Mouse (Mus musculus) liver, embryonic 12.5 days (tissue): ENCODE results near the gene 4921501E09Rik. TPM values are rescaled to one million over a fixed set of nuclear protein-coding genes. Genes with fewer than 3 reads are reported as not detected.
"Not testable (repeated sequence)": the region's sequence is repeated elsewhere in the genome, so short reads cannot be mapped to it uniquely, and the experiment has no call there.

Source experiments
- ATAC-seq: fragments of 200-750 bp; cut with Nextera tagmentation; 2 replicates; pipeline ENCODE4 v1.8.0; 2017; ENCODE audit warnings: moderate number of reproducible peaks, mild to moderate bottlenecking, moderate library complexity
- H3K27ac ChIP-seq: fragments of 300-500 bp; sonication (generic); 2 replicates; pipeline ENCODE4 v1.5.1; 2016; ENCODE audit warnings: mild to moderate bottlenecking
- H3K27me3 ChIP-seq: fragments of 300-500 bp; sonication (generic); replicated peaks from 2 replicates; pipeline ENCODE4 v1.6.1; 2016; ENCODE audit warnings: mild to moderate bottlenecking, moderate library complexity
- H3K36me3 ChIP-seq: fragments of 300-500 bp; sonication (generic); 2 replicates; pipeline ENCODE4 v1.6.1; 2016; ENCODE audit warnings: mild to moderate bottlenecking, moderate library complexity
- H3K4me1 ChIP-seq: fragments of 300-500 bp; sonication (generic); 2 replicates; pipeline ENCODE4 v1.6.1; 2016
- H3K4me2 ChIP-seq: fragments of 300-500 bp; sonication (generic); 2 replicates; pipeline ENCODE4 v1.6.1; 2016; ENCODE audit warnings: mild to moderate bottlenecking, moderate library complexity
- H3K4me3 ChIP-seq: fragments of 300-500 bp; sonication (generic); 2 replicates; pipeline ENCODE4 v1.5.1; 2016; ENCODE audit warnings: mild to moderate bottlenecking, moderate library complexity
- H3K9ac ChIP-seq: fragments of 300-500 bp; sonication (generic); 2 replicates; pipeline ENCODE4 v1.6.1; 2016; ENCODE audit warnings: mild to moderate bottlenecking, moderate library complexity
- H3K9me3 ChIP-seq: fragments of 300-500 bp; sonication (generic); replicated peaks from 2 replicates; pipeline ENCODE4 v1.6.1; 2016; ENCODE audit warnings: mild to moderate bottlenecking, moderate library complexity
- WGBS: fragments of 180-500 bp; shearing (Covaris S2); methylation state at CpG from one replicate; pipeline ENCODE4 v1.1.7; 2016; ENCODE audit not compliant: insufficient replicate concordance; 5-methylcytosine and 5-hydroxymethylcytosine counted together
- polyA plus RNA-seq: library from polyadenylated mRNA; unstranded; fragments of >200 nt; fragmentation: Nextera tagmentation; extraction: Ambion mirVana; gene quantifications from 2 replicates; pipeline ENCODE4 v1.2.1, GENCODE M21; 2016

4921501E09Rik gene
- polyA plus RNA-seq = not detected in 2 replicates

DNA sequence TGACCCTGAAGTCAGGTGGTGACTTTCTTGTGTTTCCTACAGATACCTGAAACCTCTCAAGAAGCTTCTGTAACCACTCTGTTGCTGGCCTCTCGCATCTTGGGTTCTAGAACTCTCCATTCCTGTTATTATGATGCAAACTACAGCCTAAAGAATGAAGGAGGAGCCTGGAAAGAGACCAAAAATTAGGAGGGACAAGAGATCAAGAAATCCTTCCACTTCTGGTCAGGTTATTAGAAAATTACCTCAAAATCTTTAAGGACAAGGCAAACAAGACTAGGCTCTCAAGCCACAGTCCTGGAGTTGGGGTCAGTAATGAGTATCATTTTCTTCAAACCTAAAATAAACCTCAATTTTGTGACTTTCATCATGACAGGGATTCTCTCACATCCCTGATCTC lies at the start of gene 4921501E09Rik:
Gene 4921501E09Rik (minus strand): TSS at position 101 of the 400 bp plus-strand sequence.
- Histone ChIP-seq H3K36me3 (no peaks in the 10 kb centered on the region), H3K4me3 (no peak within 1 kb of the TSS), H3K4me2 (no peak within 1 kb of the TSS), H3K27ac (no peak within 1 kb of the TSS), H3K27me3 (no peaks in the 10 kb centered on the region), H3K4me1 (no peaks in the 10 kb centered on the region), H3K9ac (no peak within 1 kb of the TSS), H3K9me3 (no peaks in the 10 kb centered on the region)
- 47% methylated on average over 1 of the region's 1 CpGs for WGBS
- no peak for ATAC-seq

DNA sequence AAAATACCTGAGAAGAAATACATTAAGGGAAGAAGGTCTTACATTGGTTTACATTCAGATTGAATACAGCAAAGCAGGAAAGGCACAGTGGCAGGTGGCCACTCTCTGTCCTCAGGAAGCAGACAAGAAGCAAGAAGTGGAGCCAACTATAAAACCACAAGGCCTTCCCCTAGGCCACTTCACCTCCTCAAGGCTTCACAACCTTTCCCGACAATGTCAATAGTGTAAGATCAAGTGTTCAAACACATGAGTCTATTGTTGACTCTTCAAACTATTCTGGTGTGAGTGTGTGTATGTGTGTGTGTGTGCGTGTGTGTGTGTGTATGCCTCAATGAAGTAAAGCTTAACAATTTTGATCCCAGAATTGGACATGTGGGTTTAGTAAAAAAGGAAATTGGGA lies 29.5 kb upstream of the 4921501E09Rik start:
- H3K4me1 ChIP-seq = peaks cover 11% of the 10 kb centered on the region
- no peak overlapping the region for H3K27ac ChIP-seq
- H3K4me3 ChIP-seq = no peak overlapping the region
- WGBS = 69% methylated on average over 2 of the region's 2 CpGs
- H3K36me3 ChIP-seq = no peaks in the 10 kb centered on the region
- no peak overlapping the region for H3K9ac ChIP-seq
- no peaks in the 10 kb centered on the region for H3K9me3 ChIP-seq
- no peak for ATAC-seq
- no peak overlapping the region for H3K4me2 ChIP-seq
- no peaks in the 10 kb centered on the region for H3K27me3 ChIP-seq

DNA sequence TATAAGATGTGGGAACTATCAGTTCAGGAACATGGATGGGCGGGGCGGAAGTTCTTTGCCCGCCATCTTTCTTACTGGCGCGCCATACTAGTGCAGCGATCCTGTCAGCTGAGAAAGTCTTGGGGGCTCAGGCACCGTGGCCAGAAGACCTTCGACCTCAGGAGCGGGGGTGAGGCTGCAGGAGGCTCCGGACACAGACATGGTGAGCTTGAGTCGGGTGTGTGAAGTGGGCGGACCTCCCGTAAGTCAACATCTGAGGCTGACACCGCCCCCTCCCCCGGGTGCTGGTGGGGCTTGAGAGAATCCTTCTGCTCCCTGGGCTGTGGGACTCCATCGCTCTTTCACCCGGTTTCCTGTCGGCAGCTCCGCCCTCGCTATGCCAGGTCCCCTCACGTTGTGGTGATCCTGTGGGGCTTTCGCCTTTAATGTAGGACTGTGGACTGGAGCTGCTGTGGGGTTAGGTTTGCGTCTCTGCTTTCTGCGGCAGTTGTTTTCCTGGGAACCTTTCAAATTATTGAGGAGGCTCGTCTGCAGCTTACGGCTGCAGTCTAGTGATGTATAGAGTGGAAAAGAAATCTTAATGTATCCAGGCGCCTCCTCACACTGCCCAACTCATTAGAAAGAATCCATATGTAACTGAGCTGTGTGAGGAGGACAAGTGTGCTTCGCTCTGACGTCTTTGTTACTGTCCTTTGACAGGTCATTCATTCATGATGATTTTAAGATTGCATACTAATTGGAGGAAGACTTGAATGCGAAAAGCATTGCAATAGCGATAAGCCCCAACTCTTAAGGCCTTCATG lies 24.7 kb upstream of the 4921501E09Rik start:
- 3% methylated on average over 31 of the region's 31 CpGs for WGBS
- Histone ChIP-seq H3K9ac (peak overlapping the region; percentile 74), H3K27me3 (no peaks in the 10 kb centered on the region), H3K9me3 (no peaks in the 10 kb centered on the region), H3K36me3 (no peaks in the 10 kb centered on the region), H3K27ac (peak overlapping the region; percentile 71), H3K4me3 (peak overlapping the region; percentile 73), H3K4me2 (peak overlapping the region; percentile 77), H3K4me1 (peaks cover 23% of the 10 kb centered on the region)
- ATAC-seq = peak; percentile 61

DNA sequence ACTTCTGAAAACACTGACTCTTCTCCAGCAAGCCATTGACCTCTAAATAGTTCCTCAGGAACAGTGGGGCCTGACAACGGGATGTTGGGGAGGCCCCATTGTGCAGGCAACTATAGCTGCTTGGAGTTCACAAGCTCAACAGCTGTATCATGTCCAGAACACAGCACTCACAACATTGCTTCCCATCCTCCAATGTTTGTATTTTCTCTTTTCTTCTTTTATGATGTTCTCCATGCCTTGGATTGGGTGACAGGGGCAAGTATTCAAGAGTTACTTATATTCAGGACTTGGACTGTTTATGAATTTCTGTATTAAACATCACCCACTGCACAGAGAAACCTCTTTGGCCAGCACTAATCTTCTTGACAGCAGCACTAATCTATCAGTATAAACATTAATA lies 23.8 kb upstream of the 4921501E09Rik start:
- Histone ChIP-seq H3K4me2 (no peak overlapping the region), H3K9ac (no peak overlapping the region), H3K27me3 (peaks cover 5% of the 10 kb centered on the region; the same call in 1 of the 2 replicates), H3K4me3 (no peak overlapping the region), H3K36me3 (no peaks in the 10 kb centered on the region), H3K9me3 (no peaks in the 10 kb centered on the region), H3K27ac (no peak overlapping the region), H3K4me1 (peaks cover 23% of the 10 kb centered on the region)
- 95% methylated on average over 1 of the region's 1 CpGs for WGBS
- no peak for ATAC-seq

DNA sequence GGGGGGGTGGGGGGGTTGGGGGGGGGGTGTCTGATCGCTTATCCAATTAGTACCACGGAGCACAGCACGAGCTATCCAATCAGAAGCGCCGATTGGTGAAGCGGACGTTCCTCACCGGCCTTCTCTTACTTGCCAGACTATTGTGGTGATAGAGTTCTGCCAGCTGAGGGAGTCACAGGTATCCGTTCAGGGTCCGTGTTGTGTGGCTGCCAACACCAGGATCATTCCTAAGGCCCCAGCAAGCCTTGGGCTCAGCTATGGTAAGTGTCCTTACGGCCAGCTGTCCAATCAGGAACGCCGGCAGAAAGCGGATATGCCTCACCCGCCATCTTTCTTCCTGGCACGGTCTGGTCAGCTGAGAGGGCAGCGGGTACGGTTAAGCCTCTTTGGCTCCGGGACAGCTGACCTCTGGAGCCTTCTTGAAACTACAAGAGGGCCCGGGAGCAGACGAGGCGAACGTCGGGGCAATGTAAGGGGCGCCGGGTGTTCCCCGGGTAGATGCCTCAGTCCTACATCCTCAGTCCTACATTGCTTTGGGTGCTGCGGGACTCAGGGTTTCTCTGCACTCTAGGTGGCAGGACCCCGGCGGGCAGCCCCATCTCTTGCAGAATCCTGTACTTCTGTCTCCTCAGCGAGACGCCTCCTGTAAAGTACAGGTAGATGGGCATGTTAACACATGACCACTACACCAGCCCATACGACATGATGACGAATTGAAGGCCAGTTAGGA lies 21.5 kb upstream of the 4921501E09Rik start, which contains the start of gene Zfp563:
Gene Zfp563 (plus strand): TSS at position 91 of the 730 bp plus-strand sequence.
- H3K9ac ChIP-seq = peak within 1 kb of the TSS; percentile 71
- H3K27me3 ChIP-seq = peaks cover 5% of the 10 kb centered on the region; the same call in 1 of the 2 replicates
- ATAC-seq = peak; percentile 87
- H3K36me3 ChIP-seq = no peaks in the 10 kb centered on the region
- H3K4me2 ChIP-seq = peak within 1 kb of the TSS; percentile 77
- peaks cover 23% of the 10 kb centered on the region for H3K4me1 ChIP-seq
- peak within 1 kb of the TSS; percentile 71 for H3K4me3 ChIP-seq
- H3K27ac ChIP-seq = peak within 1 kb of the TSS; percentile 59
- no peaks in the 10 kb centered on the region for H3K9me3 ChIP-seq
- 6% methylated on average over 33 of the region's 34 CpGs for WGBS

DNA sequence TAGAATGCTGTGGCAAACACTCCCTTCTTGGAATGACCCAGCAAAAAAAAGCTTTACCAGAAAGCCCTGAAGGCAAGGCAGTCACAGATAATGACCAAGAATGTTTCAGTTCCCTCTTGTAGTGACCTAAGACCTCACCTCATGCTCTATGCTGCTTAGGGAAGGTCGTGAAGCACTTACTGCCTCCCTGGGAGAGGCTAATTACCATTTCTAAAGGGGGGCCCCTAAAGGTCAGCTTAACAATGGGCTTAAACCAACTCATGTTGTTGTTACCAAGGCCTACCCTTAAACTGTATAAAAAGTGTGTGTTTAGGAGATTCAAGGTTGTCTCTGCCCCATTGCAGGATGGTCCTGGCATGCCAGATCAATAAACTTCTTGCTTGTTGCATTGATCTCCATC lies 4.9 kb downstream of the 4921501E09Rik start:
- Histone ChIP-seq H3K4me2 (no peak overlapping the region), H3K9ac (no peak overlapping the region), H3K27ac (no peak overlapping the region), H3K4me1 (no peaks in the 10 kb centered on the region), H3K4me3 (no peak overlapping the region), H3K36me3 (no peaks in the 10 kb centered on the region), H3K27me3 (no peaks in the 10 kb centered on the region), H3K9me3 (no peaks in the 10 kb centered on the region)
- ATAC-seq = no peak
- WGBS = 6% methylated on average over 1 of the region's 1 CpGs

DNA sequence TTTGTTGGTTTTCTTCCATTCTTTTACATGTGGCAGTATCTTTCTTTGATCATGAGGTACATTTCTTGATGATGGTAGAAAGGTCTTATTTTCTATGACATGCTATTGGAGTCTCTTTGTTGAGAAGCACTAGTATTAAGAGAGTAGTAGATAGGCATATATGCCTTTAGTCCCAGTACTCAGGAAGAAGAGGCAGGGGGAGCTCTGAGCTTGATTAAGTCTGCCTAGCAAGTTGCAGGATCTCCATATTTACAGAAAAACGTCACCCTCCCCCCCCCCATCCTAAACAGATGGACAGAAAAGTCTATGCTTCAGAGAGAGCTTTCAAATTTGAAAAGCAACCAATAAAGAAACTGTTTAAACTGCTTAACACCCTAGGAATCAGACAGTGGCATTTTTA lies 9.1 kb downstream of the 4921501E09Rik start:
- 10% methylated on average over 1 of the region's 1 CpGs for WGBS
- no peaks in the 10 kb centered on the region for H3K27me3 ChIP-seq
- ATAC-seq = no peak

DNA sequence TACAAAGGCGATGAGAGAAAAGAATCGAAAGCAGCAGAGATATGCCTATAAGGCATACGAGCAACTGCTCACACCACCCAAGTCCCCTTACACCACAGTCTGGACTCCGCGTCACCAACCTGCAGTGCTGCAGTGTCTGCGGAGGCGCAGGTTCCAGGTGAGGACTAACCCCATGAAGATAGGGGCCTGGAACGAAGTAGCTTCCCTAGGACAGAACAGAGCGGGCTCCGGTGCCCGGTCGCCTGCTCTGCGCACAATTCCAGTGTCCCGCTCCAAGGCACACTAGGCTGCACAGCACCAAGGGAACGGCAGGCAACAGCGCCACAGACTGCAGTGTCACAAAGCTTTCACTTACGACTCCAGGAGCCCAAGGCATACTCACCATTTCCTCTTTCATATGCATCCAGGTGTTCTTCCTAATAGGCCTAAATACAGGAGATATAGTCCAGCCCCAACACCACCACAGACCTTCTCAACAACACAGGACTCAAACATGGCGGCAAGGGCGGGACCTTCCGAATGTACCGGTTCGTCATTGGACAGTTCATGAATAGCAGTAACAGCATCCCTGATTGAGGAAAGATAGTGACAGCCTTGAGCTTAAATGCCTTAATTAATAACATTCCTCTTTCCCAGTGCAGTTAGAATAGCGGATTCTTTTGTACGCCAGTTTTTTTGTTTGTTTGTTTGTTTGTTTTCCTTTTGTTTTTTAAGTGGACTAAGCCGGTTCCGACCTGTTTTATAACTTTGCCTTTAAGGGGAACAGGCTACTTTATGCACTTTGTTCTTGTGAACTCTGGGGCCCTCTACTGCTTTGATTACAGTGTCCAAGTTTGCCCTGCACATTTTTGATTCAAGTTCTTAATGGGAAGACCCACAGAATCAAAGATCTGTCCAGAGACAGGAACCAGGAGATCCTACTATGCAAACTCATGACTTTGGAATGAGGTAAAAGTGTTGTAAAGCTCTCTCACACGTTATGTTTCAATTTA lies 34.7 kb downstream of the 4921501E09Rik start, which contains the start of gene Zfp763:
Gene Zfp763 (minus strand): TSS at position 503 of the 992 bp plus-strand sequence.
- H3K36me3 ChIP-seq = no peaks in the 10 kb centered on the region
- H3K27me3 ChIP-seq = no peaks in the 10 kb centered on the region
- peak; percentile 97 for ATAC-seq
- H3K4me2 ChIP-seq = peak within 1 kb of the TSS; percentile 69
- 3% methylated on average over 27 of the region's 27 CpGs for WGBS
- H3K9me3 ChIP-seq = no peaks in the 10 kb centered on the region
- H3K4me1 ChIP-seq = peaks cover 6% of the 10 kb centered on the region; the same call in 1 of the 2 replicates
- peak within 1 kb of the TSS; percentile 84 for H3K27ac ChIP-seq
- H3K4me3 ChIP-seq = peak within 1 kb of the TSS; percentile 91
- H3K9ac ChIP-seq = peak within 1 kb of the TSS; percentile 83

More for the DNA sequence above, 9.1 kb downstream of the 4921501E09Rik start:
- H3K9me3 ChIP-seq = no peaks in the 10 kb centered on the region
- no peak overlapping the region for H3K4me3 ChIP-seq
- H3K4me2 ChIP-seq = no peak overlapping the region
- H3K4me1 ChIP-seq = no peaks in the 10 kb centered on the region
- H3K36me3 ChIP-seq = no peaks in the 10 kb centered on the region
- no peak overlapping the region for H3K27ac ChIP-seq
- no peak overlapping the region for H3K9ac ChIP-seq

DNA sequence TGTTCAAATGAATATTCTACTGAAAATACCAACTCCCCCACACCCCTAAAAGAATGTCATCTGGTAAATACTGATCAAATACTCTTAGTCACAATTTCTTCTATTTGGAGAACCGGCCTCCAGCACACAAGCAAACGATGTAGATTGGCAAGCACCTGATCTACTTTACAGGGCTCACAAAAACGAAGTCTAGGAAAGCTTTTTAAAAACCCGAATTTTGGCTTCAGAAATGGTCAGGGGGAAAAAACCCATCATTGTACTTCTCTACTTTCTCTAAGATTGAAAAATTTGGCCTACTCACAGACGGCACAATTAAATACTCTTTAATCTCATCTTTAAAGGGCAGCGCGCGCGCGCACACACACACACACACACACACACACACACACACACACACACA lies 35.5 kb downstream of the 4921501E09Rik start:
- peaks cover 3% of the 10 kb centered on the region for H3K36me3 ChIP-seq
- ATAC-seq = no peak
- peak overlapping the region; percentile 83 for H3K9ac ChIP-seq
- H3K27ac ChIP-seq = no peak overlapping the region; the same call in 1 of the 2 replicates
- H3K4me1 ChIP-seq = peaks cover 6% of the 10 kb centered on the region; the same call in 1 of the 2 replicates
- 5% methylated on average over 10 of the region's 10 CpGs for WGBS
- H3K9me3 ChIP-seq = peaks cover 4% of the 10 kb centered on the region
- peak overlapping the region; percentile 91 for H3K4me3 ChIP-seq
- H3K4me2 ChIP-seq = peak overlapping the region; percentile 69
- H3K27me3 ChIP-seq = no peaks in the 10 kb centered on the region

DNA sequence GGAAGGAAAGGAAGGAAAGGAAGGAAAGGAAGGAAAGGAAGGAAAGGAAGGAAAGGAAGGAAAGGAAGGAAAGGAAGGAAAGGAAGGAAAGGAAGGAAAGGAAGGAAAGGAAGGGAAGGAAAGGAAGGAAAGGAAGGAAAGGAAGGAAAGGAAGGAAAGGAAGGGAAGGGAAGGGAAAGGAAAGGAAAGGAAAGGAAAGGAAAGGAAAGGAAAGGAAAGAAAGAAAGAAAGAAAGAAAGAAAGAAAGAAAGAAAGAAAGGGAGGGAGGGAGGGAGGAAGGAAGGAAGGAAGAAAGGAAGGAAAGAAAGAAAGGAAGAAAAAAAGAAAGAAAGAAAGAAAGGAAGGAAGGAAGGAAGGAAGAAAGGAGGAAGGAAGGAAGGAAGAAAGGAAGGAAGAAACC lies 47.4 kb downstream of the 4921501E09Rik start:
- not testable (repeated sequence) for H3K9ac ChIP-seq, H3K27me3 ChIP-seq, ATAC-seq, H3K4me3 ChIP-seq, H3K4me1 ChIP-seq, H3K4me2 ChIP-seq, H3K27ac ChIP-seq
- Histone ChIP-seq H3K36me3 (peaks cover 68% of the 10 kb centered on the region), H3K9me3 (peaks cover 61% of the 10 kb centered on the region)
